Mouse (Mus musculus): ENCODE results near the gene Klhdc10. TPM values are rescaled to one million over a fixed set of nuclear protein-coding genes. Genes with fewer than 3 reads are reported as not detected.

Gene Klhdc10
- polyA plus RNA-seq, 1 experiment from 2014 or later = 16.5 TPM

DNA sequence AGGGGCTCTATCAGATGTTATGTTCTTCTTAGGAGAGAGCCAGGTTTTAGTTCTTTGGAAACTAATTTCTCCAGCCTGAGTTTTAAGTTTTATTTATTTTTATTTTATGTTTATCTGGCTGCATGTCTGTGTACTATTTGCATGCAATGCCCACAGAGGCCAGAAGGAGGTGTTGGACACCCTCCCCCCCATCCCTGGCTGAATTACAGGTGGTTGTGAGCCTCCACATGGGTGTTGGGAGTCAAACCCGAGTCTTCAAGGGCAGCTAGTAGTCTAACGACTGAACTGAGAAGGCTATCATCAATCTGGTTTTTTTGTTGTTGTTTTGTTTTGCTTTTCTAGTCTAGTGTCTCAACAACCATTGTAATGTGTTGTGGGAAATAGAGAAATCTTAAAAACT, 14.5 kb downstream of the Klhdc10 start:
- H3K9me3 ChIP-seq (replicated peaks; ENCODE audit: control insufficient read depth, low read length) = no peaks in the 10 kb centered on the region
- H3K9ac ChIP-seq (ENCODE audit: low read length) = no peak overlapping the region
- no peaks in the 10 kb centered on the region for H3K36me3 ChIP-seq (ENCODE audit: control insufficient read depth, insufficient read depth, low read length)
- H3K4me3 ChIP-seq (replicated peaks; ENCODE audit: low read length) = no peak overlapping the region
- no peaks in the 10 kb centered on the region; the same call in 1 of the 2 replicates for H3K4me1 ChIP-seq (ENCODE audit: control insufficient read depth, insufficient read depth, low read length)
- H3K4me2 ChIP-seq (ENCODE audit: low read depth, low read length) = no peak overlapping the region
- H3K27me3 ChIP-seq (ENCODE audit: control insufficient read depth, insufficient read depth, low read length) = no peaks in the 10 kb centered on the region
- H3K27ac ChIP-seq (ENCODE audit: low read length) = no peak overlapping the region
- no peak for ATAC-seq (ENCODE audit: insufficient read depth, low FRiP score)
- WGBS = 88% methylated on average over 2 of the region's 2 CpGs

DNA sequence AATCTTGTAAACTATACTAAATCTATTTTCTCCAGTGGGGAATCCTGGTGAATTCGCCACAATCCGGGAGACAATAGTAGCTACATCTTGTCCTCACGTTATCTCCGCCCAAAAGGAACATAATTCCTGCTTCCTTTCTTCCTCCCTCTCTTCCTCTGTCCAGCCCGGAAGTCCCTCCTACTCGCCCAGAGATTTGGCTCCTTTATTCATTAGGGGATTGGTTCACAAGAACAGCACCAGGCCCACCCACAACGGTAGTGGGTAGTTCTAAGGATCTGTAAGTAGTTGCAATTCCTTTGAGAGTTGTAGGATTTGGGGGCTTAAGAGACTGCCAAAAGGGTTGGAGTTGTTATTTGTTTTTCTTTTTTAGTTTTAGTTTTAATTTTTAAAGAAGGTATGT, 15.1 kb downstream of the Klhdc10 start:
- no peak overlapping the region for H3K4me2 ChIP-seq (ENCODE audit: low read depth, low read length)
- H3K9me3 ChIP-seq (replicated peaks; ENCODE audit: control insufficient read depth, low read length) = no peaks in the 10 kb centered on the region
- 86% methylated on average over 7 of the region's 7 CpGs for WGBS
- H3K9ac ChIP-seq (ENCODE audit: low read length) = no peak overlapping the region
- no peaks in the 10 kb centered on the region for H3K27me3 ChIP-seq (ENCODE audit: control insufficient read depth, insufficient read depth, low read length)
- H3K36me3 ChIP-seq (ENCODE audit: control insufficient read depth, insufficient read depth, low read length) = no peaks in the 10 kb centered on the region
- H3K4me3 ChIP-seq (replicated peaks; ENCODE audit: low read length) = no peak overlapping the region
- ATAC-seq (ENCODE audit: insufficient read depth, low FRiP score) = no peak
- H3K4me1 ChIP-seq (ENCODE audit: control insufficient read depth, insufficient read depth, low read length) = no peaks in the 10 kb centered on the region; the same call in 1 of the 2 replicates
- H3K27ac ChIP-seq (ENCODE audit: low read length) = no peak overlapping the region

DNA sequence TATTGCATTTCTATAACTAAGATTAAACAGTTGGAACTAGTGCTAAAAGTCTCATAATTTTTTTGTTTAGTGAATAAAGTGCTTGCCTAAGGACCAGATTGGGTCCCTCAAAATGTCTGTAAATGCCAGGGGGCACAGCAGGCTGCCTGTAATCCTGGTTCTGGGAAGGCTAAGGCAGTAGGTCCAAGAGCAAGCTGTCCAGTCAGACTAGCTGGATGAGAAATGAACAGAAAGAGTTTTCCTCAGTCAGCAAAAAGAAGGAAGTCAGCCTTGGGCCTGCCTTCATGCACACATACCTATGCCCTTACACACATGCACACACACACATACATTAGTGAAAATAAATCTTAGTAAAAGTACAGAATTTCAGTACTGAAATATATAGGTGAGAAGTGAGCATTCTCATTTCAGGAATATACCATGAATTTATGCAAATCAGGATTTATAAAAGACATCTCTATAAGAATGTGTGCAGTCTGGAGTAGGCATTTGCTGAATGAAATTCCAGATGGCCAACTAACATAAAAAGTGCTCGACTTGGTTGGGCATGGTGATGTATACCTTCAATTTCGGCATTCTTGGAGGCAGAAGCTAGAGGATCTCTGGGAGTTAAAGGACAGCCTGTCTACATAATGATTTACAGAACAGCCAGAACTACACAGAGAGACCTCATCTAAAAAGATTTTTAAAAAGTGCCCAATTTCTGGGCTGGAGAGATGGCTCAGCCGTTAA, 31.0 kb downstream of the Klhdc10 start:
- 40% methylated on average over 3 of the region's 3 CpGs for WGBS
- Histone ChIP-seq H3K4me1 (ENCODE audit: control insufficient read depth, insufficient read depth, low read length) (peaks cover 3% of the 10 kb centered on the region), H3K27ac (ENCODE audit: low read length) (peak overlapping the region; percentile 39), H3K36me3 (ENCODE audit: control insufficient read depth, insufficient read depth, low read length) (no peaks in the 10 kb centered on the region), H3K4me2 (ENCODE audit: low read depth, low read length) (no peak overlapping the region), H3K9ac (ENCODE audit: low read length) (no peak overlapping the region), H3K4me3 (replicated peaks; ENCODE audit: low read length) (no peak overlapping the region), H3K27me3 (ENCODE audit: control insufficient read depth, insufficient read depth, low read length) (no peaks in the 10 kb centered on the region), H3K9me3 (replicated peaks; ENCODE audit: control insufficient read depth, low read length) (no peaks in the 10 kb centered on the region)
- ATAC-seq (ENCODE audit: insufficient read depth, low FRiP score) = peak; percentile 21; the same call in 1 of the 2 replicates

DNA sequence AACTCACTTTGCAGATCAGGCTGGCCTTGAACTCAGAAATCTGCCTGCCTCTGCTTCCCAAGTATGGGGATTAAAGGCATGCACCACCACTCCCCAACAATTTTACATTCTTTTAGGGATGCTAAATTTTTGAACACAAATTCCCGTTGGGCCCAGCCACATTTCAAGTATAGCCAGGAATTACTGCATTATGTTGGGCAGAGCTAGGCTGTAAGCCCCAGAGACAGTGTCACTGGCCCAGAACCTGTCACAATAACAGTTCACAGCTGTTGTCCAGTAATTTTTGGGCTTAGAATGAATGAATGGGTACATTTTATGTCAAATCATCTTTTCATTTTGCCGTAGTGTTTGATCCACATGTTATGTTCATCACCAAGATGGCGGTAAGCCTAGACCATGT, 34.8 kb downstream of the Klhdc10 start:
- Histone ChIP-seq H3K9me3 (replicated peaks; ENCODE audit: control insufficient read depth, low read length) (no peaks in the 10 kb centered on the region), H3K4me2 (ENCODE audit: low read depth, low read length) (no peak overlapping the region), H3K27ac (ENCODE audit: low read length) (no peak overlapping the region), H3K4me1 (ENCODE audit: control insufficient read depth, insufficient read depth, low read length) (peaks cover 3% of the 10 kb centered on the region), H3K4me3 (replicated peaks; ENCODE audit: low read length) (no peak overlapping the region), H3K9ac (ENCODE audit: low read length) (no peak overlapping the region), H3K27me3 (ENCODE audit: control insufficient read depth, insufficient read depth, low read length) (no peaks in the 10 kb centered on the region), H3K36me3 (ENCODE audit: control insufficient read depth, insufficient read depth, low read length) (peaks cover 3% of the 10 kb centered on the region; the same call in 1 of the 2 replicates)
- no peak for ATAC-seq (ENCODE audit: insufficient read depth, low FRiP score)
- WGBS = 80% methylated on average over 3 of the region's 3 CpGs

DNA sequence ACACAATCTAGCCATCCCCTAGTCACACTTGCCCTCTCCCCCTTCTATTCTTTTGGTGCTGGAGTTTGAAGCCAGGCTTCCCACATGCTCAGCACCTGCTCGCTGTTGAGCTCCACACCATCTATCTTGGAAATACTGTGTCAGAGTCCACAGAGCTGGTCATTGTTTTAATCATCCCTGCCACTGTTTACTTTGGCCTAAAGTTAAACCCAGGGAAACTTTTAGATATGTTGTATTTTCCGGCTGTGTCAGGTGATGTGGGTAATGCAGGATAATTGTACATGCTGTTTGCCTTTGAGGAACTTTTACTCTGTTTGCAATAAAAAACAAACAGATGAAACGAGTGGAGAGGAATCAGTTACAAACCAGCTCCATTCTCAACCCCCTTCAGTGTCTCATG, 35.4 kb downstream of the Klhdc10 start:
- no peak overlapping the region for H3K4me3 ChIP-seq (replicated peaks; ENCODE audit: low read length)
- no peak overlapping the region for H3K9ac ChIP-seq (ENCODE audit: low read length)
- ATAC-seq (ENCODE audit: insufficient read depth, low FRiP score) = peak; percentile 47; the same call in 1 of the 2 replicates
- H3K9me3 ChIP-seq (replicated peaks; ENCODE audit: control insufficient read depth, low read length) = no peaks in the 10 kb centered on the region
- H3K4me1 ChIP-seq (ENCODE audit: control insufficient read depth, insufficient read depth, low read length) = peaks cover 3% of the 10 kb centered on the region
- peaks cover 8% of the 10 kb centered on the region; the same call in 1 of the 2 replicates for H3K36me3 ChIP-seq (ENCODE audit: control insufficient read depth, insufficient read depth, low read length)
- H3K27ac ChIP-seq (ENCODE audit: low read length) = peak overlapping the region; percentile 30; the same call in 1 of the 2 replicates
- no peak overlapping the region for H3K4me2 ChIP-seq (ENCODE audit: low read depth, low read length)
- WGBS = 31% methylated on average over 3 of the region's 3 CpGs
- H3K27me3 ChIP-seq (ENCODE audit: control insufficient read depth, insufficient read depth, low read length) = no peaks in the 10 kb centered on the region

DNA sequence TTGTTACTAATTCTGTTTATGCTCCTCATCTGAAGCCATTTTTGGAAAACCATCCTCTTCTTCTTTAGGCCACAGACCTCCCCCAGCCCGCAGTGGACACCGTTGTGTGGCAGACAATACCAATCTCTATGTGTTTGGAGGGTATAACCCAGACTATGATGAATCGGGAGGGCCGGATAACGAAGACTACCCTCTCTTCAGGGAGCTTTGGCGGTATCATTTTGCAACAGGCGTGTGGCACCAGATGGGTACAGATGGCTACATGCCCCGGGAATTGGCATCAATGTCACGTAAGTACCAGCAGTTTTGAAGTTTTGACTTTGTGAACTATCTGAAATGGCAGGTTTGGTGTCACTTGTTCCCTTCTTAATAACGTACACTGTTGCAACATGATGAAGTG, 37.9 kb downstream of the Klhdc10 start:
- H3K36me3 ChIP-seq (ENCODE audit: control insufficient read depth, insufficient read depth, low read length) = peaks cover 15% of the 10 kb centered on the region; the same call in 1 of the 2 replicates
- no peak overlapping the region for H3K27ac ChIP-seq (ENCODE audit: low read length)
- no peak for ATAC-seq (ENCODE audit: insufficient read depth, low FRiP score)
- H3K4me2 ChIP-seq (ENCODE audit: low read depth, low read length) = no peak overlapping the region
- H3K4me3 ChIP-seq (replicated peaks; ENCODE audit: low read length) = no peak overlapping the region
- no peak overlapping the region for H3K9ac ChIP-seq (ENCODE audit: low read length)
- H3K4me1 ChIP-seq (ENCODE audit: control insufficient read depth, insufficient read depth, low read length) = no peaks in the 10 kb centered on the region; the same call in 1 of the 2 replicates
- no peaks in the 10 kb centered on the region for H3K27me3 ChIP-seq (ENCODE audit: control insufficient read depth, insufficient read depth, low read length)
- H3K9me3 ChIP-seq (replicated peaks; ENCODE audit: control insufficient read depth, low read length) = no peaks in the 10 kb centered on the region
- 94% methylated on average over 10 of the region's 10 CpGs for WGBS

DNA sequence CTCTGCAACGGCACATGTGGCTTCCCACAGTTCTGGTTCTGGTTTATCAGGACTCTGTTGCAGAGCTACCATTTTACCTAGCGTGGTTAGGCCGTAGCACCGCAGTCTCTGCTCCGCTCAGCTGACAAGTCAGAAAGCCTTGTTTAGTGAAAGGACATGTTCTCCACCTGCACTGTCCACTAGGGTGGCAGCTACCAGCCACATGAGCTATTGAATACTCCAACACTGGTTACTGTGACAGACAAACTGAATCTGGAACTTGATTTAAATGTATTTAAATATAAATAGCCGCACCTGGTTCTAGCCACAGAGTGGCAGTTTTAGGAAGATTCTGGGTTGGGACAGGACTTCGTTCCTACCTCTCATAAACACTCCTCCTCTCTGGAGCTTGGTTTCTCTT, 55.3 kb downstream of the Klhdc10 start:
- Histone ChIP-seq H3K27ac (ENCODE audit: low read length) (no peak overlapping the region), H3K4me1 (ENCODE audit: control insufficient read depth, insufficient read depth, low read length) (peaks cover 23% of the 10 kb centered on the region), H3K27me3 (ENCODE audit: control insufficient read depth, insufficient read depth, low read length) (no peaks in the 10 kb centered on the region), H3K9ac (ENCODE audit: low read length) (no peak overlapping the region), H3K4me2 (ENCODE audit: low read depth, low read length) (no peak overlapping the region), H3K9me3 (replicated peaks; ENCODE audit: control insufficient read depth, low read length) (no peaks in the 10 kb centered on the region), H3K4me3 (replicated peaks; ENCODE audit: low read length) (no peak overlapping the region), H3K36me3 (ENCODE audit: control insufficient read depth, insufficient read depth, low read length) (no peaks in the 10 kb centered on the region)
- ATAC-seq (ENCODE audit: insufficient read depth, low FRiP score) = no peak
- 97% methylated on average over 7 of the region's 7 CpGs for WGBS

DNA sequence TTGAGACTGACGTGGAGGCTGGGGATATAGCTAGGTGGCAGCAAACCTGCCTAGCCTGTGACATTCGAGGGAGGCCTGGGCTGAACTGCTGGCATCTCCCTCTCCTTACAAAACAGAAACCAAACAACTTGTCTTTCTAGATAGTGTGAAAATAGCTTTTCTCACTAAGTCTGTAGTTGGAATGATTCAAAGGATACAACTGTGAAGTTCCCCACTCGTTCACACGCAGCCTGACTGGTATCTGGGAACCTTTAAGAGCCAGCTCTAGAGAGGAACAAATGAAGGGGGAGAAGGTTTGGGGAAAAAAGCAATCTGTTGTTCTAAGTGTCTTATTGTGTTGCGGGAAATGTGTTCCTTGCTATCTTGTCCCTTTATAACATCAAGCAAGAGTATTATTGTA, 57.0 kb downstream of the Klhdc10 start:
- H3K36me3 ChIP-seq (ENCODE audit: control insufficient read depth, insufficient read depth, low read length) = no peaks in the 10 kb centered on the region
- H3K27me3 ChIP-seq (ENCODE audit: control insufficient read depth, insufficient read depth, low read length) = no peaks in the 10 kb centered on the region
- H3K4me3 ChIP-seq (replicated peaks; ENCODE audit: low read length) = no peak overlapping the region
- H3K4me2 ChIP-seq (ENCODE audit: low read depth, low read length) = no peak overlapping the region
- H3K9me3 ChIP-seq (replicated peaks; ENCODE audit: control insufficient read depth, low read length) = no peaks in the 10 kb centered on the region
- ATAC-seq (ENCODE audit: insufficient read depth, low FRiP score) = no peak
- H3K4me1 ChIP-seq (ENCODE audit: control insufficient read depth, insufficient read depth, low read length) = peaks cover 30% of the 10 kb centered on the region
- 82% methylated on average over 5 of the region's 5 CpGs for WGBS
- no peak overlapping the region for H3K9ac ChIP-seq (ENCODE audit: low read length)
- no peak overlapping the region for H3K27ac ChIP-seq (ENCODE audit: low read length)

DNA sequence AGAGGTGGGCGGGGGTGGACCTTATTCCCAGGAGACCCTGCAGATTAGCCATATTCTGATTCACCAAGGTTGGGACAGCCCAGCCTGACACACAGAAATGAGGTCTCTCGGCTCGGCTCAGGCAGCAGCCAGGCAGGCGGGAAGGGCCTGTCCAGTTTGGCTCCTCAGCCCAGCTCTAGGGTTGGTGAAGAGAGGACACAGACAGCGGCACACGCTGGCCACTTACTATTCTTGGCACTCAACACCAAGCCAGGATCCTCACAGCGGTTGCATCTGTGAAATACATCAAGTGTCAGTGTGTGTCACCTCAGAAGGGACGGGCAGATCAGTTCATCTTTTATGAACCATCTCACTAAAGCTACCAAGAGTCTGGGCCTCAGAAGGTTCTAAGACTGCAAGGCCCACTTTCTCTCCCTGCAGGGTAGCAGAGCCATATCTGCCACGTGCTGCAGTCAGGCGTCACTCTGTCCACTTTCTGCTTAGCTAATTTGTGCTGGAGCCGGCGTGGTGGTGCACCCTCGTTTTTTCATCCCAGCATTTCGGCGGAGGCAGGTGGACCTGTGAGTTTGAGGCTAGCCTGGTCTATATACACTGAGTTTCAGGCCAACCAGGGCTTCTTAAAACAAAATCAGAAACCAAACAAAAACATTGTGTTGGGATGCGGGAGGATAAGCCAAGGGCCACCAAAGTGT, 57.5 kb downstream of the Klhdc10 start:
- peak overlapping the region; percentile 85 for H3K9ac ChIP-seq (ENCODE audit: low read length)
- H3K4me3 ChIP-seq (replicated peaks; ENCODE audit: low read length) = peak overlapping the region; percentile 61
- no peak for ATAC-seq (ENCODE audit: insufficient read depth, low FRiP score)
- H3K27ac ChIP-seq (ENCODE audit: low read length) = no peak overlapping the region; the same call in 1 of the 2 replicates
- H3K36me3 ChIP-seq (ENCODE audit: control insufficient read depth, insufficient read depth, low read length) = no peaks in the 10 kb centered on the region
- peaks cover 30% of the 10 kb centered on the region for H3K4me1 ChIP-seq (ENCODE audit: control insufficient read depth, insufficient read depth, low read length)
- H3K27me3 ChIP-seq (ENCODE audit: control insufficient read depth, insufficient read depth, low read length) = no peaks in the 10 kb centered on the region
- H3K9me3 ChIP-seq (replicated peaks; ENCODE audit: control insufficient read depth, low read length) = no peaks in the 10 kb centered on the region
- peak overlapping the region; percentile 82 for H3K4me2 ChIP-seq (ENCODE audit: low read depth, low read length)
- 73% methylated on average over 16 of the region's 16 CpGs for WGBS

Data from stomach, embryonic 16.5 days (tissue).